9 mouse cellular contexts compared by ENCODE assay signal in genomic region chr3:104666950-104667349, GRCm38 (mm10). TPM values are rescaled to one million over a fixed set of nuclear protein-coding genes. Genes with fewer than 3 reads are reported as not detected.
DNase-seq lines count a peak whose midpoint lies in the region; ATAC-seq and TF ChIP-seq lines count a peak whose summit lies in the region.
"Had no signal": no experiment of that assay in that cellular context is flagged by ENCODE, and none has a peak within 500 bp of the region (broad histone marks: within the 10 kb centered on the region; RNA-seq: fewer than 3 reads in every experiment).

No protein-coding gene starts in this region.

- H3K4me1 ChIP-seq in heart, embryonic 14.5 days (ENCODE audit: control insufficient read depth in 2 of 2, insufficient read depth in 2 of 2, low read length in 2 of 2) = peaks cover 24 to 28% of the 10 kb centered on the region in 2 experiments

- H3K36me3 ChIP-seq in heart, embryonic 14.5 days (ENCODE audit: control insufficient read depth, insufficient read depth, low read length) = no peaks in the 10 kb centered on the region
- no peaks in the 10 kb centered on the region for H3K36me3 ChIP-seq in myocyte (ENCODE audit: control insufficient read depth, insufficient read depth)

- no peak for ATAC-seq in heart, embryonic 14.5 days (ENCODE audit: insufficient number of reproducible peaks, insufficient read depth, low FRiP score, low read depth)

- H3K4me2 ChIP-seq in heart, embryonic 14.5 days (ENCODE audit: low read length) = 0 out of 2 replicates have a peak overlapping the region, but pooled peaks have one; percentile 7
- H3K4me2 ChIP-seq in myocyte (ENCODE audit: low read depth) = peak overlapping the region; percentile 61

- no peak overlapping the region for H3K9ac ChIP-seq in heart, embryonic 14.5 days (ENCODE audit: low read length)

- 0 out of 4 replicates have a peak overlapping the region, but pooled peaks of 1 of the 2 experiments have one; percentile 26 for H3K27ac ChIP-seq in heart, embryonic 14.5 days (replicated peaks in 1 of 2; ENCODE audit: control insufficient read depth in 1 of 2, insufficient read depth in 1 of 2, low read depth in 2 of 2, low read length in 2 of 2)

- H3K27me3 ChIP-seq in heart, embryonic 14.5 days (ENCODE audit: control insufficient read depth, insufficient read depth, low read length) = no peaks in the 10 kb centered on the region
- H3K27me3 ChIP-seq in myocyte (ENCODE audit: control insufficient read depth, insufficient read depth, insufficient read length) = no peaks in the 10 kb centered on the region

- H3ac ChIP-seq in myocyte (ENCODE audit: control insufficient read depth, insufficient read length) = no peak overlapping the region

- H3K4me3 ChIP-seq in heart, embryonic 14.5 days (ENCODE audit: control insufficient read depth in 1 of 2, insufficient read depth in 1 of 2, low read depth in 1 of 2, low read length in 2 of 2) = no peak overlapping the region
- H3K4me3 ChIP-seq in myocyte = no peak overlapping the region

- TF ChIP-seq POLR2A in myocyte (IDR thresholded peaks at IDR 0.05; ENCODE audit: insufficient read length, low read depth) = no peak

- no peaks in the 10 kb centered on the region for H3K79me2 ChIP-seq in myocyte (ENCODE audit: control insufficient read depth, insufficient read depth)

- peak; percentile 66 for DNase-seq in adrenal gland, postnatal 10 days
- no peak for DNase-seq in adrenal gland, adult 18-20 months (ENCODE audit: low spot score in 2 of 2)
- peak; percentile 18 for DNase-seq in lung, postnatal 14 days
- no peak for DNase-seq in lung, postnatal 25 days (ENCODE audit: low spot score)
- DNase-seq in kidney, adult 9 months = no peak
- DNase-seq in kidney, adult 8-10 months = no peak
- DNase-seq: B cell, adult 2 months had no signal

- 34% methylated on average over 4 of the region's 4 CpGs for WGBS in heart, embryonic 14.5 days

- no peaks in the 10 kb centered on the region for H3K9me3 ChIP-seq in heart, embryonic 14.5 days (ENCODE audit: control insufficient read depth, low read length)

TF ChIP-seq in myocyte, 11 proteins besides CTCF, POLR2A, EP300 and RAD21:
- peak in 2 of 3 experiments; percentile 47 to 79 for TF ChIP-seq MYOG (IDR thresholded peaks at IDR 0.05; ENCODE audit: control insufficient read depth in 1 of 3, insufficient read depth in 1 of 3, insufficient read length in 2 of 3, low read depth in 2 of 3)
- no peak for TF ChIP-seq MAX (IDR thresholded peaks at IDR 0.05; ENCODE audit: low read depth)
- TF ChIP-seq MYOD1 (IDR thresholded peaks at IDR 0.05; ENCODE audit: control insufficient read depth in 1 of 3, insufficient read length in 2 of 3, low read depth in 2 of 3) = peak; percentile 53 to 85 (median 82)
- no peak for TF ChIP-seq TCF3 (IDR thresholded peaks at IDR 0.05; ENCODE audit: insufficient read length, low read depth)
- TF ChIP-seq TCF12 (IDR thresholded peaks at IDR 0.05; ENCODE audit: insufficient read depth, poor library complexity, severe bottlenecking) = peak; percentile 77
- no peak for TF ChIP-seq REST (IDR thresholded peaks at IDR 0.05; ENCODE audit: insufficient read depth, insufficient read length)
- peak; percentile 65 for TF ChIP-seq CEBPB (IDR thresholded peaks at IDR 0.05; ENCODE audit: insufficient read depth, poor library complexity, severe bottlenecking)
TF ChIP-seq in myocyte: peak in this region for 4.

RNA-seq across cellular contexts. Expression of gene Slc16a1, which starts 28.5 kb away (rescaled TPM):
- 100 to 1,000 TPM; 104 to 117 TPM for total RNA-seq in adrenal gland, postnatal 10 days (2021)
- total RNA-seq in adrenal gland, adult 18-20 months (2021) = 100 to 1,000 TPM in 1 of 2 experiments, 10 to 100 TPM in 1; 49.3 to 122 TPM
- polyA plus RNA-seq in heart, embryonic 14.5 days (2014; fragmentation: Nextera tagmentation; extraction: Ambion mirVana) = 82.5 and 89.5 TPM in 2 replicates
- 24.7 TPM for polyA plus RNA-seq in myocyte (2012; fragmentation: generic; extraction: Trizol)

Comparison
In these comparisons a context has a peak if more than half of its experiments do, and no peak if none do; other contexts are left out.
1. DNase-seq: peak in adrenal gland, postnatal 10 days (single experiment) and lung, postnatal 14 days (single experiment); none in adrenal gland, adult 18-20 months (0 of 2), lung, postnatal 25 days (single experiment), kidney, adult 9 months (single experiment) and kidney, adult 8-10 months (0 of 2).